Mouse (Mus musculus): ENCODE measurements around the gene Def8.
"Not testable (repeated sequence)": the region's sequence is repeated elsewhere in the genome, so short reads cannot be mapped to it uniquely, and the experiment has no call there.

Def8 gene

DNA sequence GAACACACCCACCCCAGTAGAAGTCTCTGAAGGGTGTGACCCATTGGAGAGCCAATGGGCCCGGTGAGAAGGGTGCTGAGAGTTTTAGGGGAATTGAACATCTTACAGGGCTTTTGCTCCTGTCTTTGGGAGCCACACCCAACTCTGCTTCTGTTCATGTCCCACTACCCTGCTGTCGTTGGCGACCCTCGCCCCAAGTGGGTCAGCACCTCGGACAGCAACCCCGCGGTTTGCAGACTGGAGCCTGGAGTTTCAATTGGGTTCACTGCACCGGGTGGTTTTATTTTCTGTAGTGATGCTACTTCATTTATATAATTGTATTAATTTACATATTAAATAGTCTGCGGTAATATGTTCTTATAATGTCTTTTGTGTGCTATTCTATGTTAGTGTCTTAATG lies 9.1 kb upstream of the Def8 start:
- DNase-seq (ENCODE audit: low read depth), result no peak

DNA sequence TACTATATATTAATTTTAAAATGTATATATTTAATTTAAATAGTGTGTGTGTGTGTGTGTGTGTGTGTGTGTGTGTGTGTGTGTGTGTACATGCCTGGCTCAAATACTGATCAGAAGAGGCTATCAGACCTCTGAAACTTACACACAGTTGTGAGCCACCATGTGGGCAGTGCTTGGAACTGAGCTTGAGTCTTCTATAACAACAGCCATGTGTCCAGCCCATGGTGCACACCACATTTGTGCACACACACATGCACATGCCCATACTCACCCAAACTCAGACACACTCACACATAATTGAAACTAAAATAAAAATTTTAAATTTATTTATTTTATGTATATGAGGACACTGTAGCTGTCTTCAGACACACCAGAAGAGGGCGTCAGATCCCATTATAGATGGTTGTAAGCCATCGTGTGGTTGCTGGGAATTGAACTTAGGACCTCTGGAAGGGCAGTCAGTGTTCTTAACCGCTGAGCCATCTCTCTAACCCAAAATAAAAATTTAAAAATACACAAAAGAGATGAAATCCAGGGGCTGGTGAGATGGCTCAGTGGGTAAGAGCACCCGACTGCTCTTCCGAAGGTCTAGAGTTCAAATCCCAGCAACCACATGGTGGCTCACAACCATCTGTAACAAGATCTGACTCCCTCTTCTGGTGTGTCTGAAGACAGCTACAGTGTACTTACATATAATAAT lies 8.2 kb upstream of the Def8 start:
- DNase-seq (ENCODE audit: low read depth), result not testable (repeated sequence)

DNA sequence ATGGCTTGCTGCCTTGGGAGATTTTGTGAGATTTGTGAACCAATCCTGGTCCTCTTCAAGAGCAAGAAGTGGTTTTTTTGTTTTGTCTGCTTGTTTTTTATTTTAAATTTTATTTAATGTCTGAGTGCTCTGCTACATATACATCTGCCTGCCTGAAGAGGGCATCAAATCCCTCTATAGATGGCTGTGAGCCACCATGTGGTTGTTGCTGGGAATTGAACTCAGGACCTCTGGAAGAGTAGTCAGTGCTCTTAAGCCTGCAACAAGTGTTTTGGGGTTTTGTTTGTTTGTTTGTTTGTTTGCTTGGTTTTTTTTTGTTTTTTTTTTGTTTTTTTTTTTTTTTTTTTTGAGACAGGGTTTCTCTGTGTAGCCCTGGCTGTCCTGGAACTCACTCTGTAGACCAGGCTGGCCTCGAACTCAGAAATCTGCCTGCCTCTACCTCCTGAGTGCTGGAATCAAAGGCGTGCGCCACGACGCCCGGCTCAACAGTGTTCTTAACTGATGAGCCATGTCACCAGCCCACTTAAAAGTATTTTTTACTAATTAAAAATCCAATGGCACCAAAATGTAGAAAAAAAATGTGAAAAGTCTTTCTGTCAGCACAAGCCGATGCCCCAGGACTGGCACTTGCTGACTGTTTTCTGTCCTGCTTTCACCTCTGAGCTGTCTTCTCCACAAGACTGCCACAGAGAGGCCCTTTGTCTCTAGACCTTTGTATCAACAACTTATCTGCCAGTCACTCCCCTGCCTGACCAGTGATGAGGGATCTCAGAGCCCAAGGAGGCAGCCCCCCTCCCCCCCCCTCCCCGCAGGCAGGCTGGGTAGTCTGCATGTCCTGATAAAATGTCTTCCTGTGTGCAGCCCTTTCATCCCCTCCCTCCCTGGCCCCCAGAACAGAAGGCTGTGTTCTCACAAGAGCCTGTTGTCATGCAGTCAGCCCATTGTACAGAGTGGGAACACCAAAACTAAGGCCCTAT lies 7.1 kb upstream of the Def8 start:
- peak; percentile 89 for DNase-seq (ENCODE audit: low read depth)

DNA sequence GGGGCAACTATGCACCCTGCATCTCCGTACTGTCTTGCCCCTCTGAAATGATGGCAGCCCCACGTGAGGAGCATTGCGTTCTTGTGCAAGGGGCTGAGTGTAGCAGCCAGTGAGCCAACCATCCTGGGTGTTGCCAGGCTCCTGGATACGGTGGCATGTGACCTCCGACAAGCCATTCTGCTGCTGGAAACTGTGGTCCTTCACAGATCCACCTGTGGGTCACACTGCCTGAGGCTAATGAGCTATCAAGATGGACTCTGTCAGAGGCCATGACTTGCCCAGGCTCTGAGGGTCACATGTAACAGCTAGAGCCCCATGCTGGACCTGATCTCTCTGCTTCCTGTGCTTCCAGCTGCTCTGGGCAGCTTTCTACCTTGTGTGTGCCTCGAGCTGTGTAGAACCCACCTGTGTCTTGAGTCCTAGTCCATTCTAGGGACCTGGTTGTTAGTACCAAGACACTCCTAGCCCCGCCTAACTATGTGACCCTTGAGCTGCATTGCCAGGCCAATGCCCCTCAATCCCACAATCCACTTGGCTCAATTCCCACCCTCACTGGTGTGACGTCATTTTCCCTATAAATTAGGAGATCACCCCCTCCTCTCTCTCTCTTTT lies 6.3 kb upstream of the Def8 start:
- DNase-seq (ENCODE audit: low read depth), result no peak

DNA sequence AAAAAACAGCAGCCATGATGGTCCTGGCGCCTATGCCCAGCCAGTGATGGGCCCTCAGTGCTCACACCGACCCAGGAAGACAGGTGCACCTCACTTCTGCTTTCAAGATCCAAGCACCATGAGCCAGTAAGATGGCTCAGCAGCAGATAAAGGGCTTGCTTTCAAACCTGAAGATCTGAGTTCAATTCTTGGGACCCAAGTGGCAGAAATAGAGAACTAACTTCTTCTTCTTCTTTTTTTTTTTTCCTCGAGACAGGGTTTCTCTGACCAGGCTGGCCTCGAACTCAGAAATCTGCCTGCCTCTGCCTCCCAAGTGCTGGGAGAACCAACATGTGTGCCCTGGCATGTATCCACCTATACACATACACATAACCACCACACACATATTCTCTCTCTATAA lies 3.6 kb upstream of the Def8 start:
- DNase-seq (ENCODE audit: low read depth), result no peak

DNA sequence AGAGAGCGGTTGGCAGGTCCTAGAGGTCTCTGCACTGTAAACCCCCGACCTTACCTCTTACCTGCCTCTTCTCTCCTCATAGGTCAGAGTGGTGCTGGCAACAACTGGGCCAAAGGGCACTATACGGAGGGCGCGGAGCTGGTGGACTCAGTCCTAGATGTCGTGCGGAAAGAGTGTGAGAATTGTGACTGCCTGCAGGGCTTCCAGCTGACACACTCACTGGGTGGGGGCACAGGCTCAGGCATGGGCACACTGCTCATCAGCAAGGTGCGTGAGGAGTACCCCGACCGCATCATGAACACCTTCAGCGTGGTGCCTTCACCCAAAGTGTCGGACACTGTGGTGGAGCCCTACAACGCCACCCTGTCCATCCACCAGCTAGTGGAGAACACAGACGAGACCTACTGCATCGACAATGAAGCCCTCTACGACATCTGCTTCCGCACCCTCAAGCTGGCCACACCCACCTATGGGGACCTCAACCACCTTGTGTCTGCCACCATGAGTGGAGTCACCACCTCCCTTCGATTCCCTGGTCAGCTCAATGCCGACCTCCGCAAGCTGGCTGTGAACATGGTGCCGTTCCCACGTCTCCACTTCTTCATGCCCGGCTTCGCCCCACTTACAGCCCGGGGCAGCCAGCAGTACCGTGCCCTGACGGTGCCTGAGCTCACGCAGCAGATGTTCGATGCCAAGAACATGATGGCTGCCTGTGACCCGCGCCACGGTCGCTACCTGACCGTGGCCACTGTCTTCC lies 2.6 kb upstream of the Def8 start:
- no peak for DNase-seq (ENCODE audit: low read depth)

DNA sequence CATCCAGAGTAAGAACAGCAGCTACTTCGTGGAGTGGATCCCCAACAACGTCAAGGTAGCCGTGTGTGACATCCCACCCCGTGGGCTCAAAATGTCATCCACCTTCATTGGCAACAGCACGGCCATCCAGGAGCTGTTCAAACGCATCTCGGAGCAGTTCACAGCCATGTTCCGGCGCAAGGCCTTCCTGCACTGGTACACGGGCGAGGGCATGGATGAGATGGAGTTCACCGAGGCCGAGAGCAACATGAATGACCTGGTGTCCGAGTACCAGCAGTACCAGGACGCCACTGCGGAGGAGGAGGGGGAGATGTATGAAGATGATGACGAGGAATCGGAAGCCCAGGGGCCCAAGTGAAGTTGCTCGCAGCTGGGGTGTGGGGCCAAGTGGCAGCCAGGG lies 2.0 kb upstream of the Def8 start:
- DNase-seq (ENCODE audit: low read depth), result no peak

DNA sequence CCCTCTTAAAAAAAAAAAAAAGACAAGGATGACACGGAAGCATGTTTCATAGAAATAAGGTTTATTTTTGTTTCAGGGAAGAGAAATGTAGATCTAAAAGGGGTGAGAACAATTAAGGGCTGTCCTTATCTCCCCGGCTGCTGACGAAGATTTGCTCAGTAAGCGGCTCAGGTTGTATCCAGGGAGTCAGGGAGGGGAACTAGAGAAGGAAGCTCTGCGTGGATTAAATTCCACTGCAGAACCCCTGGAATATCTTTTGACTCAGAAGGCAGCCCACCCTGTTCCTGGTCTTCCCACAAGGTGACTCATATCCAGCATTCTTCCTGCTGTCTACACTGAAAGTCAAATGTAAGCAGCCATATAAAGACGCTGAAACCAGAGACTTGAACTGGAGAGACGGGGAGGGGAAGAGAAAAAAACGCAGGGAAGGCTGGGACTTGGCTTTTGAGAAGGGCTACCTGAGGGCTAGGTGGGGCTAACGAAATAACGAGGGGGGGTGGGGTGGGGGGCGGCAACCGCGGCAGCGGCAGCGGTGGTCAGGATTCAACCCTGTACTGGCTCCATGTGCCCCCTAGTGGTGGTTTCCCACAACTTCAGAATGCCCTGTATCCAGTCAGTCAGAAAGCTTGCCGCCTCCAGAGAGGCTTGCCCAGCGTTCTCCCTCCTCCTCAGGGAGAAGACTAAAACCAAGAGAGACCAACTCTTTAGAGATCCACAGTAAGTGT lies 1.1 kb upstream of the Def8 start:
- DNase-seq (ENCODE audit: low read depth), result peak; percentile 75

DNA sequence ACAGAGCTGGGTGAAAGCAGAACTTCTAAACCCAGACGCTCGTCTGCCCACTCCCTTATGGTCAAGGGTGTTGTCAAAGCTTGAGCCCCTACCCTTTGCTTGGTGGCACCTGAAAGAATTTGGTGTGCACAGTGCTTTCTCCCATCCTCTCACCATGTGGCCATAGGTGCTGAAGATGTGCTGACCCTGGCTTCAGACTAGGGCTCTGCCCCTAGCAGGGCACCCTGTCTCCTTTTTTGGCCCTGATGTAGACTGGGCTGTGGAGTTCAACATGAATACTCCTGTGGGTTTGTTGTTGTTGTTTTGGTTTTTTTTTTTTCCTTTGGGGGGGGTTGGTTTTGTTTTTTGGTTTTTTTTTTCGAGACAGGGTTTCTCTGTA lies 557 bp upstream of the Def8 start:
- DNase-seq (ENCODE audit: low read depth), result no peak

DNA sequence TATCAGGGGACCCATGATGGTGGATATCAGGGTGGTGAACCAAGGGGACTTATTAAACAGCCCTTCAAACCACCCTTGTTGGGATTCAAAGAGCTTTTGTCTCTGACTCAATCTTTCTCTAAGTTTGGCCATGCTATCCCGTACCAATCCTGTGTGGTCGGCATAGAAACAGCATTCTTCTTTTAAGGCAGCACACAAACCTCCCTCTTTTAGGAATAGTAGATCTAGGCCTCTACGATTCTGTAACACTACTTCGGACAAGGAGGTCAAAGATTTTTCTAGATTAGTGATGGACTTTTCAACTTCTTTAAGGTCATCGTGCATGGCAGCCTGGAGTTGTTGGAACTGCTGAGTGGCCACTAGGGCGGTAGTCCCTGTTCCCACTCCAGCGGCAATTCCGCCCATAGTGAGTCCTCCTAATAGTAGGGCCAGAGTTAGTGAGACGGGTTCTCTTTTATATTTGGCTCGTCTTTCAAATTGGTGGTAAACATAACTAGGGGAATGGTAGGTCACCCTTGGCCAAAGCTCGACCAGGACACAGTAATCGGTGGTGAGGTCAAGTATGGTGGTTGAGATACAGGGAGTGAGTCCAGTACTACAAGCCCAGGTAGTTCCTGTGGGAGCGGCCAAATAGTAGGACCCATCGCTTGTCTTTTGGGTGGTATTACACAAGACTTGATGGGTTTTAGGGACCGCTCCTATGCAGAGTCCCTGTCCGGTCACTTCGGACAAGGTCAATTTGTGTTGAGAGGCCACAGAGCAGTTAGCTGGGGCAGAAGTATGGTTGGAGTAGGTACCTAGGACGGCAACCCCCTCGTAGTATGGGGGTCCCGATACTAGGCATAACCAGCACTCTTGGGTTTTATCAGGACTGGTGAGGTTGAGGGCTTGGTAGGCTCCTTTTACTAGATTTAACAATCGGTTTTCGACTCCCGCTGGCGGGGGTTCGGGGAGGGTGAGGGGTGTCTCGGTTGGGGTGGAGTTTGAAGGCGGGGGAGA lies 3.5 kb downstream of the Def8 start:
- DNase-seq (ENCODE audit: low read depth), result no peak

DNA sequence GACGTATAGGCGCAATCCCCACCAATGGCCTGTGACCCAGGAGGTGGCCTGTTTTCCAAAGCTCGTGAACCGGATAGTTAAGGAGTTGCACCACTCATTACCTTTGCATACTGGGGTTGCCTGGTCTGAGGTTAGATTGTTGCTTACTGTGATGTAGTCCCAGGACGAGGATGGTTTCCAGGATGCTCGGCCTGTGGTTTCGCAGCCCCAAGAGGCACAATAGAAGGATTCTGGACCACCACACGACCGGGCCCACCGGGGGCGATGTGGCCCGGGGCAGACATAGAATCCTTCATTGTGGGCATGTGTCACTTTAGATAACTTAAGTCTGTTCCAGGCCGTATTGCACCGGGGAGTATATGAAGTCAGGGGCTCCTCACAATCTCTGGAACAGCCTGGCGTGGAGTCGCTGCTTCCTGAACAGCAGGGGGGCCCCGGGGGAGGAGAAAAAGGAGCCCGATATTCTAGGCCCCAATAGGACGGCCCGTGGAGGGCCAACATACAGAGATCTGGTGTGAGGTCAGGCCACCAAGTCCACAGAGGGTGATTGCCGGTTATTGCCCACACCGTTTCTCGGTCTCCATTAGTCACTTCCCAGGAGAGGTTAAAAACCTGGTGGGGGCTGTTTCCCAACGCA lies 4.4 kb downstream of the Def8 start:
- DNase-seq (ENCODE audit: low read depth), result no peak

DNA sequence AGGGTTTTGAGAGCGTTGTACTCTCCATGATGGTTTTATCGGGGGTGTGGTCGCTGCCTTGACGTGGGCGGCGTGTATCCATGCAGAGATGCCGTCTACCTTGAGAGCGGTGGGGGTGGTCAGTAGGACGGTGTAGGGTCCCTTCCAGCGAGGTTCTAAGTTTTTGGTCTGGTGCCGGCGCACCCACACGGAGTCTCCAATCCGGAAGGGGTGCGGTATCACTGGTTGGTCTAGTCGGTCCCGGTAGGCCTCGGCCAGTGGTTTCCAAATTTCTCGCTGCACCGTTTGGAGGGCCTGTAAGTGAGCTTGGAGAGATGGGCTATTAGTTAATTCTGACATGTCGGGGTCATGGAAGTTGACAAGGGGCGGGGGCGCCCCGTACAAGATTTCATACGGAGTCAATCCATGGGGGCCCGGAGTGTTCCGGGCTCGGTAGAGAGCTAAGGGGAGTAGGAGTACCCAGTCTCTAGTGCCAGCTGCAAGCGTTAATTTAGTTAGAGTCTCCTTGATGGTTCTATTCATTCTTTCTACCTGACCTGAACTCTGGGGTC lies 5.1 kb downstream of the Def8 start:
- DNase-seq (ENCODE audit: low read depth), result no peak

DNA sequence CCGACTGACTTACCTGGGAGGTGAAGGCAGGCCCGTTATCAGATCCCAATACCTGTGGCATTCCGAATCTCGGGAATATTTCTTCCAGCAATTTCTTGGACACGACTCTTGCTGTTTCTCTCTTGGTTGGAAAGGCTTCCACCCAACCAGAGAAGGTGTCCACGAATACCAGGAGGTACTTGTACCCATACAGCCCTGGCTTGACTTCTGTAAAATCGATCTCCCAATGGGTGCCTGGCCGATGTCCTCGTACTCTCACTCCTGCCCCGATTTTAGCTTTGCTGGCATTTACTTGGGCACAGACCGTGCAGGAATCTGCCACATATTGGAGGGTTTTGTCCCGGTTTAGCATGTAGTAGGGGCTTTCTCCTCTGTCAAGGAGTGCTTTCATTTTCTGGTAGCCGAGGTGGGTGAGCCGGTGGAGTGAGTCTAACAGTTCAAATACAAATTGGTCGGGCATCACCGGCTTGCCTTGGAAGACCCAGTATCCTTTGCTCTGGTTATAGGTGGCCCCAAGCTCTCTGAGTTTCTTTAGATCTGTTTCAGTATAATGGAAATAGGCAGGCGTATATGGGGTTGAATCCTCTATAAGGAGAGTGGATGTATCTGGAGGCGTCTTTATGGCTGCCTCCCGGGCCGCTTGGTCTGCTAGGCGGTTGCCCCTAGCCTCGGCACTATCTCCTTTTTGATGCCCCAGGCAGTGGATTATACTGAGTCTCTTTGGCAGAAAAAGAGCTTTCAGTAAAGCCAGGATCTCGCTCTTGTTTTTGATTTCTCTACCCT lies 5.8 kb downstream of the Def8 start:
- no peak for DNase-seq (ENCODE audit: low read depth)

DNA sequence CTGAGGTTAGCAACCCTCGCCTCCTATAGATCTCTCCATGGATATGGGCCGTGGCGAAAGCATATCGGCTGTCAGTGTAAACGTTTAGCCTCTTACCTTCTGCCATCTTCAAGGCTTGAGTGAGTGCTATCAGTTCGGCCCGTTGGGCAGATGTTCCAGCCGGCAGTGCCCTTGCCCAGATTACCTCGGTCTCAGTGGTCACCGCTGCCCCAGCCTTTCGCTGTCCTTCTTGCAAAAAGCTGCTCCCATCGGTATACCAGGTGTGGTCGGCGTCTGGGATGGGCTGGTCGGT lies 6.3 kb downstream of the Def8 start:
- DNase-seq (ENCODE audit: low read depth), result not testable (repeated sequence)

DNA sequence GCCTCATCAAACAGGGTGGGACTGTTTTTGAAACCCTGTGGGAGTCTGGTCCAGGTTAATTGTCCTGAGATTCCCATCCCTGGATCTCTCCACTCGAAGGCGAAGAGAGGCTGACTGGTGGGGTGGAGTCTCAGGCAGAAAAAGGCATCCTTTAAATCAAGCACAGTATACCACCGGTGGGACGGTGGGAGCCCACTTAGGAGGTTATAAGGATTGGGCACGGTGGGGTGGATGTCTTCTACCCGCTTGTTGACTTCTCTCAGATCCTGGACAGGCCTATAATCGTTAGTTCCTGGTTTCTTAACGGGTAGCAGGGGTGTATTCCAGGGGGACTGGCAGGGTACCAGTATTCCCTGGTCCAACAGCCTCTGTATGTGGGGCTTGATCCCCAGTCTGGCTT lies 7.6 kb downstream of the Def8 start:
- not testable (repeated sequence) for DNase-seq (ENCODE audit: low read depth)

DNA sequence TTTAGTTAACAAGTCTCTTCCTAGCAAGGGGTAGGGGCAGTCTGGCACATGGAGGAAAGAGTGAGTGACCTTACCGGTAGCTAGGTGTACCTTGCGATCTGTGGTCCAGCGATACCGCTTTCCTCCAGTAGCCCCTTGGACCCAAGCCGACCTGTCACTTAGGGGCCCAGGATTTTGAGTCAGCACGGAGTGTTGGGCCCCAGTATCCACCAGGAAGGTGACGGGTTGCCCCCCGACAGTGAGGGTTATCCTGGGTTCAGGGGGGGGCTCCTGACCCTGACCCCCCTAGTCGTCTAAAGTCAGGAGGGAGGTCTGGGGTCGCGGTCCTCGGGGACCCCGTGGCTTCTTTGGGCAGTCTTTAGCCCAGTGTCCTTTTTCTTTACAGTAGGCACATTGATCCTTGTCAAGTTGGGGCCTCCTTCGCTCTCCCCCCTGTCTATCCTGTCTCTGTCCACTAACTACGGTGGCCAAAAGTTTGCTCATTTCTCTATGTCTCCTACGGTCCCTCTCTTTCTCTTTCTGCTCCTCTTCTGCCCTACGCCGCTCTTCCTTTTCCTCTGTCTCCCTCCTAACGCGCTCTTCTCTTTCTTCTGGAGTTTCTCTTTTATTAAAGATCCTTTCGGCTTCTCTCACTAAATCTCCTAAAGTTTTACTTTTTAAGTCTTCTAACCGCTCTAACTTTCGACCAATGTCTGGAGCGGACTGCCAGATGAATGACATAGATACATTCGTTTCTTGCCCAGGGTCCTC lies 8.5 kb downstream of the Def8 start:
- no peak for DNase-seq (ENCODE audit: low read depth)

DNA sequence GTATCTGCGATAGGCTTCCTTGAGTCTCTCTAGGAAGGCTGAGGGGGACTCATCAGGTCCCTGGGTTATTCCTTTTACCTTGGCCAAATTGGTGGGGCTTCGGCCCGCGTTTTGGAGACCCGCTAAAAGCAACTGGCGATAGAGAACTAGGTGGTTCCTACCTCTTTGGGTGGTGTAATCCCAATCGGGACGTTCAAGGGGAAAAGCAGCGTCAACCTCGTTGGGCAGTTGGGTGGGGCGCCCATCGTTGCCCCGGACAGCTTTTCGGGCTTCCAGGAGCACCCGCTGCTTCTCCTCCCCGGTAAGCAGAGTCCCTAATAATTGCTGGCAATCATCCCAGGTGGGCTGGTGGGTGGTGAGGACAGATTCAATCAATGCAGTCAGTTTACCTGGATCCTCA lies 9.1 kb downstream of the Def8 start:
- DNase-seq (ENCODE audit: low read depth), result no peak

Data from 416B (cell line).